Comparison of ENCODE assay signal across 8 mouse cellular contexts in the genomic region with DNA sequence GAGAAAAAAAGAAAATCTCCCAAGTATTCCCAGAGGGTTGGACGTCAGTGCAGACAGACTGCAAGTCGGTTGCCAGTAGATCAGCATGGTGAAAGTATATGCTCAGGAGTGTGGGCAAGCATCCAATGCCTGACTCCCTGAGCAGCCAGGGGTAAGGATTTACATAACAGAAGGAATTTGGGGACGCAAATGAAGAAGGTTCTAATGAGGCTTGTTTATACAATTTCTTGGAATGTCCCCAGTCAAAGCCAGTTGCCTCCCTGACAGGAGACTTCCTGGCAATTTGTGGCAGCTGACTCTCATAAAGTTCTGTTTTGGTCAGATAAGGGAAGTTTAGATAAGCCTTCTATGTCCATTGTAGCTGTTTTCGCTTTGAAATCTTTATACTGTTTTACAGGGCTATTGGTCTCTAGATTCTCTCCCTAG. TPM values are rescaled to one million over a fixed set of nuclear protein-coding genes. Genes with fewer than 3 reads are reported as not detected.
DNase-seq lines count a peak whose midpoint lies in the region; ATAC-seq and TF ChIP-seq lines count a peak whose summit lies in the region.

No protein-coding gene starts in this region.

- no peak overlapping the region for H3K4me2 ChIP-seq in limb, embryonic 14.5 days (replicated peaks; ENCODE audit: low read depth, low read length, severe bottlenecking)

- H3K27ac ChIP-seq in limb, embryonic 14.5 days (replicated peaks; ENCODE audit: low read depth, low read length) = no peak overlapping the region
- no peak overlapping the region for H3K27ac ChIP-seq in limb, embryonic 10.5 days

- WGBS in limb, embryonic 14.5 days = 26% methylated on average over 4 of the region's 4 CpGs
- 31% methylated on average over 4 of the region's 4 CpGs for WGBS in limb, embryonic 10.5 days

- H3K4me1 ChIP-seq in limb, embryonic 14.5 days (ENCODE audit: control insufficient read depth, insufficient read depth, low read length) = peaks cover 3% of the 10 kb centered on the region; the same call in 1 of the 2 replicates
- H3K4me1 ChIP-seq in limb, embryonic 10.5 days = no peaks in the 10 kb centered on the region

- no peak for TF ChIP-seq POLR2A in limb, embryonic 14.5 days (IDR thresholded peaks at IDR 0.05; ENCODE audit: borderline replicate concordance, extremely low read depth, insufficient read depth, insufficient read length)

- ATAC-seq in limb, embryonic 14.5 days (ENCODE audit: low FRiP score, low read depth) = no peak

- intact Hi-C loops in heart, postnatal 36 days (cut with DNase I) = no loop called here

- no peaks in the 10 kb centered on the region for H3K9me3 ChIP-seq in limb, embryonic 14.5 days (ENCODE audit: control insufficient read depth, low read length)
- no peaks in the 10 kb centered on the region for H3K9me3 ChIP-seq in limb, embryonic 10.5 days (replicated peaks)

- no peaks in the 10 kb centered on the region for H3K27me3 ChIP-seq in limb, embryonic 14.5 days (ENCODE audit: control insufficient read depth, insufficient read depth, low read length)
- no peaks in the 10 kb centered on the region for H3K27me3 ChIP-seq in limb, embryonic 10.5 days (ENCODE audit: low read depth, poor library complexity, severe bottlenecking)

- no peak overlapping the region for H3K4me3 ChIP-seq in limb, embryonic 14.5 days (replicated peaks; ENCODE audit: low read length)
- H3K4me3 ChIP-seq in limb, embryonic 10.5 days = no peak overlapping the region

- no peaks in the 10 kb centered on the region for H3K36me3 ChIP-seq in limb, embryonic 14.5 days (ENCODE audit: control insufficient read depth, insufficient read depth, low read length)
- H3K36me3 ChIP-seq in limb, embryonic 10.5 days = no peaks in the 10 kb centered on the region

- DNase-seq in limb, embryonic 14.5 days (ENCODE audit: low spot score) = peak; percentile 30
- DNase-seq in limb, embryonic 10.5 days (ENCODE audit: low spot score) = no peak
- DNase-seq in c-Kit-positive CD71-positive TER-119-positive erythroid progenitor cells, embryonic 14.5 days (ENCODE audit: low spot score) = peak; percentile 24
- DNase-seq in heart, postnatal 36 days = peak; percentile 19 to 31
- peak; percentile 4 for DNase-seq in lung, postnatal 14 days
- DNase-seq in ovary, postnatal 36 days (ENCODE audit: low spot score) = no peak
- DNase-seq in frontal cortex, postnatal 10 days (ENCODE audit: low spot score in 2 of 2) = no peak
- DNase-seq in right cerebral cortex, postnatal 36 days (ENCODE audit: low spot score in 2 of 2) = no peak

- no peak overlapping the region for H3K9ac ChIP-seq in limb, embryonic 14.5 days (ENCODE audit: low read depth, low read length, severe bottlenecking)

RNA-seq across cellular contexts. Expression of a gene that starts 33.4 kb away (rescaled TPM):
- polyA plus RNA-seq in limb, embryonic 14.5 days (2012; rRNA removed) = 9.0 and 9.3 TPM in 2 replicates
- polyA plus RNA-seq in limb, embryonic 14.5 days (2014; fragmentation: Nextera tagmentation; extraction: Ambion mirVana) = 14.8 and 17.0 TPM in 2 replicates
- 4.4 and 5.6 TPM in 2 replicates for polyA plus RNA-seq in limb, embryonic 10.5 days (2016; fragmentation: Nextera tagmentation; extraction: Ambion mirVana)
- total RNA-seq in heart, postnatal 36 days (2021) = 10 to 100 TPM; 22.6 to 23.0 TPM

Comparison
In these comparisons a context has a peak if more than half of its experiments do, and no peak if none do; other contexts are left out.
1. DNase-seq: peak in limb, embryonic 14.5 days (single experiment), c-Kit-positive CD71-positive TER-119-positive erythroid progenitor cells, embryonic 14.5 days (single experiment), heart, postnatal 36 days (2 of 2) and lung, postnatal 14 days (single experiment); none in limb, embryonic 10.5 days (single experiment), ovary, postnatal 36 days (single experiment), frontal cortex, postnatal 10 days (0 of 2) and right cerebral cortex, postnatal 36 days (0 of 2).